Comparison of ENCODE assay signal across 8 mouse cellular contexts in genomic region chr1:189867497-189867896, GRCm38 (mm10). TPM values are rescaled to one million over a fixed set of nuclear protein-coding genes. Genes with fewer than 3 reads are reported as not detected.
DNase-seq lines count a peak whose midpoint lies in the region; ATAC-seq lines count a peak whose summit lies in the region.
"Had no signal": no experiment of that assay in that cellular context is flagged by ENCODE, and none has a peak within 500 bp of the region (broad histone marks: within the 10 kb centered on the region; RNA-seq: fewer than 3 reads in every experiment).

No protein-coding gene starts in this region.

- H3K4me2 ChIP-seq in lung, embryonic 15.5 days: peak overlapping the region; percentile 23; the same call in 1 of the 2 replicates
- H3K4me2 ChIP-seq in forebrain, embryonic 13.5 days: no peak overlapping the region

- intact Hi-C loops in left cerebral cortex, postnatal 36 days (cut with DNase I): no loop called here

- peak; percentile 46 for ATAC-seq in erythroblast, adult 5-6 weeks (replicated peaks; ENCODE audit: low FRiP score, poor library complexity, severe bottlenecking)
- ATAC-seq in lung, embryonic 15.5 days (ENCODE audit: borderline replicate concordance, extremely low read depth, low FRiP score, low TSS enrichment): peak; percentile 73; the same call in 1 of the 2 replicates
- no peak for ATAC-seq in forebrain, embryonic 13.5 days

- H3K27ac ChIP-seq in lung, embryonic 15.5 days: peak overlapping the region; percentile 83
- H3K27ac ChIP-seq in forebrain, embryonic 13.5 days: no peak overlapping the region

- peak; percentile 79 for DNase-seq in adrenal gland, adult 2 months
- DNase-seq in kidney, adult 11 months: peak; percentile 69
- no peak for DNase-seq in embryo, embryonic 10.5 days (ENCODE audit: low spot score)
- DNase-seq in left cerebral cortex, postnatal 36 days (ENCODE audit: low spot score in 2 of 2): no peak

- H3K4me1 ChIP-seq in lung, embryonic 15.5 days: peaks cover 18% of the 10 kb centered on the region
- H3K4me1 ChIP-seq in forebrain, embryonic 13.5 days: peaks cover 28% of the 10 kb centered on the region

- no peak overlapping the region for H3K4me3 ChIP-seq in lung, embryonic 15.5 days
- no peak overlapping the region for H3K4me3 ChIP-seq in forebrain, embryonic 13.5 days
- H3K4me3 ChIP-seq: myocyte had no signal

- no peak overlapping the region for H3K9ac ChIP-seq in lung, embryonic 15.5 days
- H3K9ac ChIP-seq in forebrain, embryonic 13.5 days: no peak overlapping the region

- H3K27me3 ChIP-seq in lung, embryonic 15.5 days: no peaks in the 10 kb centered on the region
- no peaks in the 10 kb centered on the region for H3K27me3 ChIP-seq in forebrain, embryonic 13.5 days

- peaks cover 30% of the 10 kb centered on the region; the same call in 1 of the 2 replicates for H3K36me3 ChIP-seq in lung, embryonic 15.5 days
- no peaks in the 10 kb centered on the region for H3K36me3 ChIP-seq in forebrain, embryonic 13.5 days (ENCODE audit: poor library complexity, severe bottlenecking)

- WGBS in lung, embryonic 15.5 days: 16% methylated on average over 9 of the region's 9 CpGs
- 72% methylated on average over 9 of the region's 9 CpGs for WGBS in forebrain, embryonic 13.5 days

- no peaks in the 10 kb centered on the region for H3K9me3 ChIP-seq in lung, embryonic 15.5 days
- H3K9me3 ChIP-seq in forebrain, embryonic 13.5 days (replicated peaks): no peaks in the 10 kb centered on the region

RNA-seq across cellular contexts. Expression of gene Smyd2, which starts 54.7 kb away (rescaled TPM):
- 10 to 100 TPM; 76.9 to 85.2 TPM for total RNA-seq in adrenal gland, adult 2 months (2021)
- 60.6 and 72.5 TPM in 2 replicates for polyA plus RNA-seq in adrenal gland, adult 2 months (2012; rRNA removed)
- 12.1 and 19.4 TPM in 2 replicates for total RNA-seq in erythroblast, adult 5-6 weeks (2015; ENCODE audit: low replicate concordance)
- total RNA-seq in erythroblast, adult 5-6 weeks (2017; ENCODE audit: low replicate concordance): 6.6 and 17.6 TPM in 2 replicates
- polyA plus RNA-seq in lung, embryonic 15.5 days (2015; fragmentation: Nextera tagmentation; extraction: Ambion mirVana): 98.5 and 99.1 TPM in 2 replicates
- 41.9 and 44.9 TPM in 2 replicates for polyA plus RNA-seq in forebrain, embryonic 13.5 days (2015; fragmentation: Nextera tagmentation; extraction: Ambion mirVana)
- 100 to 1,000 TPM in 1 of 2 experiments, 10 to 100 TPM in 1; 95.7 to 112 TPM for total RNA-seq in left cerebral cortex, postnatal 36 days (2021)

Comparison
In these comparisons a context has a peak if more than half of its experiments do, and no peak if none do; other contexts are left out.
1. DNase-seq: peak in adrenal gland, adult 2 months (single experiment) and kidney, adult 11 months (single experiment); none in embryo, embryonic 10.5 days (single experiment) and left cerebral cortex, postnatal 36 days (0 of 2).